Mouse (Mus musculus) embryonic facial prominence, embryonic 10.5 days (tissue): Measurements from ENCODE around the gene Sprr2a3. TPM values are rescaled to one million over a fixed set of nuclear protein-coding genes. Genes with fewer than 3 reads are reported as not detected.
"Not testable (repeated sequence)": the region's sequence is repeated elsewhere in the genome, so short reads cannot be mapped to it uniquely, and the experiment has no call there.

Experiments
- DNase-seq: peaks from one replicate; pipeline ENCODE4 v3.0.0-alpha.2; 2017; ENCODE audit warnings: low spot score
- H3K27ac ChIP-seq: fragments of 300-500 bp; sonication (generic); replicated peaks from 2 replicates; pipeline ENCODE4 v1.5.1; 2016; ENCODE audit warnings: mild to moderate bottlenecking
- H3K27me3 ChIP-seq: fragments of 300-500 bp; sonication (generic); replicated peaks from 2 replicates; pipeline ENCODE4 v1.6.1; 2016; ENCODE audit warnings: low read depth, mild to moderate bottlenecking; ENCODE audit not compliant: poor library complexity, severe bottlenecking
- H3K36me3 ChIP-seq: fragments of 300-500 bp; sonication (generic); replicated peaks from 2 replicates; pipeline ENCODE4 v1.6.1; 2016; ENCODE audit warnings: mild to moderate bottlenecking, moderate library complexity
- H3K4me1 ChIP-seq: fragments of 300-500 bp; sonication (generic); 2 replicates; pipeline ENCODE4 v1.6.1; 2016
- H3K4me3 ChIP-seq: fragments of 300-500 bp; sonication (generic); 2 replicates; pipeline ENCODE4 v1.5.1; 2016; ENCODE audit warnings: mild to moderate bottlenecking, moderate library complexity
- H3K9me3 ChIP-seq: fragments of 300-500 bp; sonication (generic); 2 replicates; pipeline ENCODE4 v1.6.1; 2016; ENCODE audit warnings: mild to moderate bottlenecking
- WGBS: fragments of 180-500 bp; shearing (Covaris S2); methylation state at CpG from one replicate; pipeline ENCODE4 v1.1.7; 2016; 5-methylcytosine and 5-hydroxymethylcytosine counted together
- polyA plus RNA-seq: library from polyadenylated mRNA; unstranded; fragments of >200 nt; fragmentation: Nextera tagmentation; extraction: Ambion mirVana; gene quantifications from 2 replicates; pipeline ENCODE4 v1.2.1, GENCODE M21; 2016

Sprr2a3 gene
- polyA plus RNA-seq, 1 experiment from 2014 or later: not detected

DNA sequence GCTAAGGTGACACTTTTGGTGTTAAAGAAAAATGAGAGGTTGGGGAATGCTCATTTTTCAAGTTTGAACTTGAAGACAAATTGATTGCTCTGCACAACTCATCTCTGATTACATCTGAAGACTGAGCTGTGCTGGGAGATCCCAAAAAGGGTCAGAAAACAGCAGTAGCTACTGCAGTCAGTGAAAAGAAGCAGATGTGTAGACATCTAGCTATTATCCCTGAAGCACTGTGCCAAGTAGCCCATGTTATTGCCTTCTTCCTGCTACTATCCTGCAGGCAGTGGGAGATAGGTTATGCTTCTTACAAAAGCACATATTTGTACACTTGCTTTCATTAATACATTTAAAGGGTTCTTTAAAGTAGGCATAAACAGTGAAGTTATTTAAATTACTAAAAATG lies 5.6 kb upstream of the Sprr2a3 start:
- not testable (repeated sequence) for H3K36me3 ChIP-seq, H3K27ac ChIP-seq, H3K4me1 ChIP-seq, H3K9me3 ChIP-seq, H3K27me3 ChIP-seq, H3K4me3 ChIP-seq, DNase-seq

DNA sequence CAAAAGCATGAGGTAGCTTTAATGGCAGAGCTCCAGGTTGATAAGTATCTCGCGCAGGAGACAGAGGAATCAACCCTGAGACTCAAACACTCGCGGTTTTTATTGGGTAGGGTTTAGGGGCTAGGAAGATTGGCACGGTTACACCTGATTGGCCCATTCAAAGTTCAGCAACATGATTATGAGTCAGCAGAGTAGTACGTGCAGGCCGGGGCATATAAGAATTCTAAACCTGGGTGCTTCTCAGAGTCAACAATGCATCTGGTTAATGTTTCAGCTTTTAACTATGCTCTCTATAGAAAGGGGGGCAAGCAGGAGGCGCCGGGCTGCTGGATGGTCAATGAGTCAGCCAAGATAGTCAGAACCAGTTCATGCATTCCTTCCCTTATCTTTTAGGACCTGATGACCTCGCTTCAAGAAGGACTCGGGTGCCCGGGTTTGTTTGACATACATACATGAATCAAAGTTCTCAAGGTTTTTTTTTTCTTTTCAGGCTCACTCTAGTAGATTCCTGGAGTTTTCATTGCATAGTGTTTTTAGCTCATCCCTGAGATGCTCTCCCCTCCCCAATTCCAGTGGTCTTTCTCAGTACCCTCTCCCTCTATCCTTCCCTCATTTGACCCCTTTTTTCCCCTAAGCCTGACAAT lies 4.1 kb upstream of the Sprr2a3 start:
- H3K27me3 ChIP-seq, H3K4me1 ChIP-seq, DNase-seq, H3K9me3 ChIP-seq, H3K27ac ChIP-seq, H3K4me3 ChIP-seq, H3K36me3 ChIP-seq: not testable (repeated sequence)
- 86% methylated on average over 5 of the region's 12 CpGs for WGBS

DNA sequence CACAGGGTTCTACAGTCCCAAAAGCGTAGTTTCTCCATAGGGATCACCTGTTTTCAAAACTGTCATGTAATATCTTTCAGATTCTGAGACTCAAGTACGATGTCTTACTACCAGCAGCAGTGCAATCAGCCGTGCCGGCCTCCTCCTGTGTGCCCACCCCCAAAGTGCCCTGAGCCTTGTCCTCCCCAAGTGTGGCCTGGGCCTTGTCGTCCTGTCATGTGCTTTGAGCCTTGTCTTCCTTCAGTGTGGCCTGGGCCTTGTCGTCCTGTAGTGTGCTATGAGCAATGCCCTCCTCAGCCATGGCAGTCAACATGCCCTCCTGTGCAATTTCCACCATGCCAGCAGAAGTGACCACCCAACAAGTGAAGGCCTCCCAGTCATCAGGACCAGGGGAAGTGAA lies 3.3 kb downstream of the Sprr2a3 start:
- H3K4me3 ChIP-seq, H3K36me3 ChIP-seq, DNase-seq, H3K27ac ChIP-seq, H3K4me1 ChIP-seq, H3K27me3 ChIP-seq, H3K9me3 ChIP-seq: not testable (repeated sequence)
- 85% methylated on average over 6 of the region's 6 CpGs for WGBS

DNA sequence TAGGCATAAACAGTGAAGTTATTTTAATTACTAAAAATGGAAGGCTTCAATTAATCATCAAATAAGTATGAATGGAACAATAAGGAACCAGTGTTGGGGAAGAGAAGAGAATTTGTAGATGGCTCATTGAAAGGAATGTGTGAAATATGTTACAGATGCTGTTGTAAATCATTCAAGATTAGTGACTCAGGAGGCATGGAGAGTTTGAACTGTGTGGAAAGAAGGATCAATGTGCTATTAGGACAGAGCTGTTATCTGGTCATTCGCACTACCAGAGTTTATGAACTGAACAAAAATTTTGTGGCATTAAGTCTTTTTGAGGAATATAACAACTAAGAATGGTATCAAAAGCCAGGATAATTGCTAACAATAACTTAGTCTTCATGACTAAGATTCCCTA lies 22.2 kb downstream of the Sprr2a3 start:
- Histone ChIP-seq H3K27me3 (no peaks in the 10 kb centered on the region), H3K9me3 (no peaks in the 10 kb centered on the region), H3K4me1 (no peaks in the 10 kb centered on the region), H3K4me3 (no peak overlapping the region), H3K36me3 (no peaks in the 10 kb centered on the region), H3K27ac (no peak overlapping the region)
- no peak for DNase-seq
- 94% methylated on average over 1 of the region's 1 CpGs for WGBS

DNA sequence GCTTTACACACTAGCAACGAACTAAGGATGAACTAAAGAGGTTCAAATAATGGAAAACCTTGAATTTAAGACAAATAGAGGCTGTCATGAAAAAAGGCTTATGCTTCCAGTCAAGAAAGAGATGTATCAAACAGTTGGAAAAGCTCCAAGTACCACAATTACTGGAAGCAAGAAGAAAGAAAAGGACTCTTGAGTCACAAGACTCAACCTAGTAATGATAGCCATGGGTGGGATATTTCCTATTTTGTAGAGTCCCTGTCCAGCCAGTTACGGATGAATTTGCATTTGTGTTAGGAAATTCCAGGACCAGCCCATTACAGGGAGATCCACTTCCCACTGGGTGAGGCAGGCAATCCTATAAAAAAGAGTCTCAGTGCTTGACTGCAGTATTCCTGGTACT lies 31.1 kb downstream of the Sprr2a3 start, which contains the start of gene Sprr2b:
Gene Sprr2b (plus strand): TSS at position 301 of the 400 bp plus-strand sequence.
- Histone ChIP-seq H3K4me3 (no peak within 1 kb of the TSS), H3K27me3 (no peaks in the 10 kb centered on the region), H3K4me1 (no peaks in the 10 kb centered on the region), H3K9me3 (no peaks in the 10 kb centered on the region), H3K27ac (no peak within 1 kb of the TSS), H3K36me3 (no peaks in the 10 kb centered on the region)
- DNase-seq: no peak
- 75% methylated on average over 2 of the region's 2 CpGs for WGBS

DNA sequence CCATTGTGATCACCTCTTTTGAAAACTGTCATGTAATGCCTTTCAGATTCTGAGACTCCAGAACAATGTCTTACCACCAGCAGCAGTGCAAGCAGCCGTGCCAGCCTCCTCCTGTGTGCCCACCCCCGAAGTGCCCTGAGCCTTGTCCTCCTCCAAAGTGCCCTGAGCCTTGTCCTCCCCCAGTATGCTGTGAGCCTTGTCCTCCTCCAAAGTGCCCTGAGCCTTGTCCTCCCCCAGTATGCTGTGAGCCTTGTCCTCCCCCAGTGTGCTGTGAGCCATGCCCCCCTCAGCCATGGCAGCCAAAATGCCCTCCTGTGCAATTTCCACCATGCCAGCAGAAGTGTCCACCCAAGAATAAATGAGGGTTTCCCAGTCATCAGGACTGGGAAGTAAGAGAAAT lies 32.2 kb downstream of the Sprr2a3 start:
- WGBS: 80% methylated on average over 2 of the region's 2 CpGs
- no peak overlapping the region for H3K4me3 ChIP-seq
- H3K27ac ChIP-seq: no peak overlapping the region
- no peaks in the 10 kb centered on the region for H3K27me3 ChIP-seq
- no peaks in the 10 kb centered on the region for H3K9me3 ChIP-seq
- DNase-seq: no peak
- no peaks in the 10 kb centered on the region for H3K4me1 ChIP-seq
- no peaks in the 10 kb centered on the region for H3K36me3 ChIP-seq

DNA sequence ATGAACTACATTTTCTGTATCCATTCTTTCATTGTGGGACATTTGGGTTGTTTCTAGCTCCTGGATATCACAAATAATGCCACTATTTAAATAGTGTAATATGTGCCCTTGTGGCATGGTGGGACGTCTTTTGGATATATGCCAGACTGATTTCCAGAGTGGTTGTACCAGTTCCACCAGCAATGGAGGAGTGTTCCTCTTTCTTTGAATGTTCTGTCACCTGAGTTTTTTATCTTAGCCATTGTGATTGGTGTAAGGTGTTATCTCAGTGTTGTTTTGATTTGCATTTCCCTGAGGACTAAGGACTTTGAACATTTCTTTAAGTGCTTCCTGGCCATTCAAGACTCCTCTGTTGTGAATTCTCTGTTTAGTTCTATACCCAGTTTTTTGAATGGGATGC lies 51.1 kb downstream of the Sprr2a3 start:
- 84% methylated on average over 1 of the region's 1 CpGs for WGBS
- H3K27ac ChIP-seq: no peak overlapping the region
- H3K36me3 ChIP-seq: no peaks in the 10 kb centered on the region
- DNase-seq: no peak
- H3K9me3 ChIP-seq: no peaks in the 10 kb centered on the region
- H3K27me3 ChIP-seq: no peaks in the 10 kb centered on the region
- H3K4me1 ChIP-seq: no peaks in the 10 kb centered on the region
- no peak overlapping the region for H3K4me3 ChIP-seq

DNA sequence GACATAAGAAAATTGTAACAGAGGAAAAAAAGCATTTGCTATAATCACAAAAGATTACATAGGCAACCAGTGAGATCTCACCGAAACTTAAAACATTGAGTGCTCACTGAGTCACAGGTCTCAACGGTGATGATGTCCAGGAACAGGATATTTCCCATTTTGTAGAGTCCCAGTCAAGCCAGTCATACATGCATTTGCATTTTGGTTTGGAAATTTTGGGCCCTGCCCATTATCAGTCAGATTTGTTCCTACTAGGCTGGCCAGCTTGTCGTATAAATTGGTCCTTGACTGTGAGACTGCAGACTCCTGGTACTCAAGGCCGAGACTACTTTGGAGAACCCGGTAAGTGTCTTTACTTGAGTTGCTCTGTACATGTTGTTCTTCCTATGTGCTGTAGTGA lies 53.6 kb downstream of the Sprr2a3 start, which contains the start of gene Sprr2d:
Gene Sprr2d (plus strand): TSS at position 301 of the 400 bp plus-strand sequence.
- Histone ChIP-seq H3K4me1 (no peaks in the 10 kb centered on the region), H3K4me3 (no peak within 1 kb of the TSS), H3K27me3 (no peaks in the 10 kb centered on the region), H3K9me3 (no peaks in the 10 kb centered on the region), H3K27ac (no peak within 1 kb of the TSS), H3K36me3 (no peaks in the 10 kb centered on the region)
- WGBS: 90% methylated on average over 5 of the region's 5 CpGs
- no peak for DNase-seq

Other genes starting within 250 kb of the Sprr2a3 start
- gene Lor, start 202.3 kb upstream of the Sprr2a3 start, polyA plus RNA-seq: 0.19 and 0.26 TPM in 2 replicates
- gene Prr9, start 161.5 kb upstream of the Sprr2a3 start, polyA plus RNA-seq: not detected in 2 replicates
- not detected in 2 replicates for gene Lelp1, start 142.7 kb upstream of the Sprr2a3 start, polyA plus RNA-seq
- not detected in 2 replicates for gene Sprr2a1, start 69.6 kb upstream of the Sprr2a3 start, polyA plus RNA-seq
- gene Sprr2a2, start 69.5 kb upstream of the Sprr2a3 start, polyA plus RNA-seq: not detected in 2 replicates
- gene Sprr2b, start 31.2 kb downstream of the Sprr2a3 start, polyA plus RNA-seq: not detected in 2 replicates
- gene Sprr2d, start 53.7 kb downstream of the Sprr2a3 start, polyA plus RNA-seq: not detected in 2 replicates
- not detected in 2 replicates for gene Sprr2e, start 66.7 kb downstream of the Sprr2a3 start, polyA plus RNA-seq
- not detected in 2 replicates for gene Sprr2f, start 79.8 kb downstream of the Sprr2a3 start, polyA plus RNA-seq
- gene Sprr2h, start 100.3 kb downstream of the Sprr2a3 start, polyA plus RNA-seq: not detected in 2 replicates
- not detected in 2 replicates for gene Sprr2i, start 122.6 kb downstream of the Sprr2a3 start, polyA plus RNA-seq
- gene Sprr2j-ps, start 132.7 kb downstream of the Sprr2a3 start, polyA plus RNA-seq: not detected in 2 replicates
- gene Gm9774, start 144.0 kb downstream of the Sprr2a3 start, polyA plus RNA-seq: 10.3 and 10.6 TPM in 2 replicates
- not detected in 2 replicates for gene Sprr2k, start 147.2 kb downstream of the Sprr2a3 start, polyA plus RNA-seq
- gene Sprr1b, start 153.4 kb downstream of the Sprr2a3 start, polyA plus RNA-seq: not detected in 2 replicates
- gene Sprr3, start 173.3 kb downstream of the Sprr2a3 start, polyA plus RNA-seq: not detected in 2 replicates
- gene Sprr1a, start 200.5 kb downstream of the Sprr2a3 start, polyA plus RNA-seq: not detected in 2 replicates
- gene Sprr4, start 215.1 kb downstream of the Sprr2a3 start, polyA plus RNA-seq: not detected in 2 replicates
- gene 2310046K23Rik, start 249.1 kb downstream of the Sprr2a3 start, polyA plus RNA-seq: not detected in 2 replicates